Mouse (Mus musculus) CD4-positive helper T cell, adult 2 months (primary cell): ENCODE results near the gene Apbb2.

ENCODE experiments used
- DNase-seq: peaks from one replicate; pipeline ENCODE4 v3.0.0-alpha.2; 2012; ENCODE audit warnings: low read depth, missing footprints, low spot score

Gene Apbb2

GRCm38 (mm10) chr5:66602287-66602820, 16.2 kb downstream of the Apbb2 start:
- peak; percentile 26 for DNase-seq

GRCm38 (mm10) chr5:66600415-66600814, 18.2 kb downstream of the Apbb2 start:
- no peak for DNase-seq

- DNase-seq: no peak
Measured at GRCm38 (mm10) chr5:66599888-66600287, 18.7 kb downstream of the Apbb2 start.

- DNase-seq: no peak
Measured at GRCm38 (mm10) chr5:66596296-66596695, 22.3 kb downstream of the Apbb2 start.

- DNase-seq: no peak
Measured at GRCm38 (mm10) chr5:66594881-66595280, 23.7 kb downstream of the Apbb2 start.

- no peak for DNase-seq
Measured at GRCm38 (mm10) chr5:66586236-66586745, 32.3 kb downstream of the Apbb2 start.

GRCm38 (mm10) chr5:66583019-66583406, 35.6 kb downstream of the Apbb2 start:
- no peak for DNase-seq

- DNase-seq: no peak
Measured at GRCm38 (mm10) chr5:66582281-66583018, 36.1 kb downstream of the Apbb2 start.

- no peak for DNase-seq
Measured at GRCm38 (mm10) chr5:66579066-66579465, 39.5 kb downstream of the Apbb2 start.

- no peak for DNase-seq
Measured at GRCm38 (mm10) chr5:66576299-66576698, 42.3 kb downstream of the Apbb2 start.

GRCm38 (mm10) chr5:66575148-66575547, 43.4 kb downstream of the Apbb2 start:
- DNase-seq: no peak

- no peak for DNase-seq
Measured at GRCm38 (mm10) chr5:66573266-66573665, 45.3 kb downstream of the Apbb2 start.

- DNase-seq: no peak
Measured at GRCm38 (mm10) chr5:66572086-66572855, 46.3 kb downstream of the Apbb2 start.

- DNase-seq: no peak
Measured at GRCm38 (mm10) chr5:66570709-66571108, 47.9 kb downstream of the Apbb2 start.

GRCm38 (mm10) chr5:66569141-66569801, 49.3 kb downstream of the Apbb2 start:
- no peak for DNase-seq

- peak; percentile 39 for DNase-seq
Measured at GRCm38 (mm10) chr5:66568002-66568401, 50.6 kb downstream of the Apbb2 start.

- peak; percentile 8 for DNase-seq
Measured at GRCm38 (mm10) chr5:66567424-66567823, 51.2 kb downstream of the Apbb2 start.

GRCm38 (mm10) chr5:66559591-66560175, 58.9 kb downstream of the Apbb2 start:
- DNase-seq: no peak

- DNase-seq: no peak
Measured at GRCm38 (mm10) chr5:66558094-66558493, 60.5 kb downstream of the Apbb2 start.

GRCm38 (mm10) chr5:66553933-66554332, 64.7 kb downstream of the Apbb2 start:
- DNase-seq: no peak

- no peak for DNase-seq
Measured at GRCm38 (mm10) chr5:66552246-66552645, 66.3 kb downstream of the Apbb2 start.

- DNase-seq: no peak
Measured at GRCm38 (mm10) chr5:66550292-66550691, 68.3 kb downstream of the Apbb2 start.
